Mouse (Mus musculus) olfactory bulb, adult 2 months (tissue): Measurements from ENCODE around the gene Ddx54.
A peak's percentile ranks its signal among the peaks of the same experiment; 100 is the strongest.

Experiments used
- CTCF ChIP-seq: fragments of 200-500 bp; IDR thresholded peaks from 2 replicates; pipeline ENCODE4 v1.5.1; 2012; ENCODE audit warnings: low read depth, mild to moderate bottlenecking, low read length, moderate library complexity; ENCODE audit not compliant: insufficient read depth
- POLR2A ChIP-seq: fragments of 200-500 bp; IDR thresholded peaks from 2 replicates; pipeline ENCODE4 v1.6.1; 2012; ENCODE audit warnings: mild to moderate bottlenecking, low read depth, low read length, moderate library complexity; ENCODE audit not compliant: insufficient read depth

GRCm38 (mm10) chr5:120648569-120649373 is 36.2 kb downstream of the Ddx54 start, which contains the start of gene Rasal1:
- peak; percentile 83 for TF ChIP-seq CTCF
- TF ChIP-seq POLR2A = peak; percentile 32; the same call in 1 of the 2 replicates
